Mouse (Mus musculus) forebrain, embryonic 10.5 days (tissue): ENCODE data around the gene Tnfsf8. TPM values are rescaled to one million over a fixed set of nuclear protein-coding genes. Genes with fewer than 3 reads are reported as not detected.

Experiments
- DNase-seq: peaks from one replicate; pipeline ENCODE4 v3.0.0-alpha.2; 2017; ENCODE audit warnings: low spot score; ENCODE audit errors: extremely low spot score
- H3K27ac ChIP-seq: fragments of 300-500 bp; sonication (generic); 2 replicates; pipeline ENCODE4 v1.5.1; 2016; ENCODE audit warnings: mild to moderate bottlenecking
- H3K27me3 ChIP-seq: fragments of 300-500 bp; sonication (generic); 2 replicates; pipeline ENCODE4 v1.6.1; 2016; ENCODE audit warnings: mild to moderate bottlenecking; ENCODE audit not compliant: poor library complexity, severe bottlenecking
- H3K36me3 ChIP-seq: fragments of 300-500 bp; sonication (generic); replicated peaks from 2 replicates; pipeline ENCODE4 v1.6.1; 2016; ENCODE audit warnings: mild to moderate bottlenecking, moderate library complexity
- H3K4me1 ChIP-seq: fragments of 300-500 bp; sonication (generic); 2 replicates; pipeline ENCODE4 v1.6.1; 2016
- H3K4me3 ChIP-seq: fragments of 300-500 bp; sonication (generic); 2 replicates; pipeline ENCODE4 v1.5.1; 2016; ENCODE audit warnings: mild to moderate bottlenecking, moderate library complexity
- H3K9me3 ChIP-seq: fragments of 300-500 bp; sonication (generic); 2 replicates; pipeline ENCODE4 v1.6.1; 2016; ENCODE audit warnings: mild to moderate bottlenecking, moderate library complexity
- WGBS: fragments of 180-500 bp; shearing (Covaris S2); methylation state at CpG from one replicate; pipeline ENCODE4 v1.1.7; 2016; 5-methylcytosine and 5-hydroxymethylcytosine counted together
- polyA plus RNA-seq: library from polyadenylated mRNA; unstranded; fragments of >200 nt; fragmentation: Nextera tagmentation; extraction: Ambion mirVana; gene quantifications from 2 replicates; pipeline ENCODE4 v1.2.1, GENCODE M21; 2016

The Tnfsf8 gene
- not detected in 2 replicates for polyA plus RNA-seq

- Histone ChIP-seq H3K4me1 (no peaks in the 10 kb centered on the region), H3K27ac (no peak within 1 kb of the TSS), H3K36me3 (no peaks in the 10 kb centered on the region), H3K9me3 (no peaks in the 10 kb centered on the region), H3K4me3 (no peak within 1 kb of the TSS), H3K27me3 (no peaks in the 10 kb centered on the region)
- no peak for DNase-seq
- WGBS = 93% methylated on average over 19 of the region's 19 CpGs
These were observed at the start of gene Tnfsf8 for GRCm38 (mm10) chr4:63860688-63861540. Gene Tnfsf8, minus strand, starts transcription at chr4:63861347.

- no peak for DNase-seq
- H3K4me1 ChIP-seq = no peaks in the 10 kb centered on the region
- WGBS = 91% methylated on average over 1 of the region's 1 CpGs
These were observed 47.4 kb upstream of the Tnfsf8 start for GRCm38 (mm10) chr4:63908511-63908910.

GRCm38 (mm10) chr4:63907473-63907872, 46.3 kb upstream of the Tnfsf8 start:
- Histone ChIP-seq H3K36me3 (no peaks in the 10 kb centered on the region), H3K4me3 (no peak overlapping the region), H3K27ac (no peak overlapping the region), H3K4me1 (no peaks in the 10 kb centered on the region), H3K27me3 (no peaks in the 10 kb centered on the region), H3K9me3 (no peaks in the 10 kb centered on the region)
- no peak for DNase-seq

More at GRCm38 (mm10) chr4:63908511-63908910, 47.4 kb upstream of the Tnfsf8 start:
- Histone ChIP-seq H3K27me3 (no peaks in the 10 kb centered on the region), H3K4me3 (no peak overlapping the region), H3K9me3 (no peaks in the 10 kb centered on the region), H3K36me3 (no peaks in the 10 kb centered on the region), H3K27ac (no peak overlapping the region)

DNA sequence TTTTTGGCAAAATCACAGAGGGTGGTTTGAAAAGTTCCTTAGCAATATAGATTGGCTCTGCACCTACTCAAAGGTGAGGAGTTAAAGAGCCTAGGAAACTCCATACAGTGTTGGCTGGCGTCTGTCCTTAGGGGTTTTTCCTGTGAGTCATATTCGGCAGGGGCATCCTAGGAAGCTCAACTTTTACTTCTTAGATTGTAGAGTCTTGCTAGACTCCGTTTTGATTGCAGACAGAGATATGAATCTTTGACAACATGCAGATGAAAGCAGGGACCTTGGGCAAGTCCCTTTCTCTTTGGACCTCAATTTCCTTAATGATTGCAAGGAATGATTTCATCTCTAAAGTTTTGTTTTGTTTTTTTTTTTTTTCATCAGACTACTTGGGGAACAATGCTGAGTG, 44.9 kb upstream of the Tnfsf8 start:
- H3K4me1 ChIP-seq = no peaks in the 10 kb centered on the region
- no peaks in the 10 kb centered on the region for H3K36me3 ChIP-seq
- H3K9me3 ChIP-seq = no peaks in the 10 kb centered on the region
- DNase-seq = no peak
- no peaks in the 10 kb centered on the region for H3K27me3 ChIP-seq
- no peak overlapping the region for H3K4me3 ChIP-seq
- 73% methylated on average over 3 of the region's 3 CpGs for WGBS
- no peak overlapping the region for H3K27ac ChIP-seq

DNA sequence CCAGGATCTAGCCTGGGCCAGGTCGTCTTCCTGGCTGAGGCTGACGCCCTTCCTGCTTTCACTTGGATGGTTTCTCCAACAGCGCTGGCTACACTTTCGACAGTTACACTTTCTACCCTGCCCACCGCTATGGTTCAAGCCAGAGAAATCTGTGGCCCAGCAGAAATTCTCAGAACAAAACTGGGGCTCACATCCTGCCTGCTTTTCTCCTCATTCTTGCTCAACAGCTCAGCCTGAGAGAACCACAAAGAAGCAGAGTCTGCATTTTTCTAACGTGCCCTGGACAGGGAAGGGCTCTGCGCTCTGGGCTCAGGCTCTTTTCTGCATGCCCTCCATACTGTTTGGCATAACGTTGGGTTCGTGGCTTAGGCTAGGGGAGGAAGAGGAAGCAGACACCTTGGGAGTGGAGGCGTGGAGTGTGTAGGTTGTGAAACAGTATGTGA, 38.0 kb upstream of the Tnfsf8 start:
- H3K27ac ChIP-seq = no peak overlapping the region
- WGBS = 88% methylated on average over 10 of the region's 10 CpGs
- no peaks in the 10 kb centered on the region for H3K4me1 ChIP-seq
- H3K9me3 ChIP-seq = no peaks in the 10 kb centered on the region
- no peak for DNase-seq
- H3K27me3 ChIP-seq = no peaks in the 10 kb centered on the region
- H3K36me3 ChIP-seq = no peaks in the 10 kb centered on the region
- H3K4me3 ChIP-seq = no peak overlapping the region

GRCm38 (mm10) chr4:63897152-63897551, 36.0 kb upstream of the Tnfsf8 start:
- Histone ChIP-seq H3K36me3 (no peaks in the 10 kb centered on the region), H3K27me3 (no peaks in the 10 kb centered on the region), H3K9me3 (no peaks in the 10 kb centered on the region), H3K4me3 (no peak overlapping the region), H3K27ac (no peak overlapping the region), H3K4me1 (no peaks in the 10 kb centered on the region)
- no peak for DNase-seq

DNA sequence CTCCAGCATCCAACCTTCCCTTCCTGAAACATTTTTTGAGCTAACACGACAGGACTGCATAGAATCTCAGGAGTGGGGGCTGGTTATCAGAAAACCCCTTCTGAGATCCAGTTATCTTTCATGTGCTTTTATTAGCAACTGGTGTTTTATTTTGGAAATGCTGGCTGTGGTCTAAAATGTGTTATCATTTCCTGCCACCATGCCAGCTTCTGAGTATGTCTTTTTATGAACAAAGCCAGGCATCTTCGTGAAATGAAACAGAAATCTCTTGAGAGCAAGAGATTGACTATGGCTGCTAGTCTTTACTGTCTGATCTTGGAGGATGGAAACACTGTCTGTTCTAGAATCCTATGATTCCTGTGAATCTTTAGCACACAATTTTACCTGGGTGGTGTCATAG, 25.0 kb upstream of the Tnfsf8 start:
- H3K27me3 ChIP-seq = no peaks in the 10 kb centered on the region

GRCm38 (mm10) chr4:63876720-63877119, 15.6 kb upstream of the Tnfsf8 start:
- no peaks in the 10 kb centered on the region for H3K4me1 ChIP-seq
- H3K27me3 ChIP-seq = no peaks in the 10 kb centered on the region
- DNase-seq = no peak
- H3K27ac ChIP-seq = no peak overlapping the region
- 91% methylated on average over 2 of the region's 2 CpGs for WGBS
- H3K9me3 ChIP-seq = no peaks in the 10 kb centered on the region
- no peaks in the 10 kb centered on the region for H3K36me3 ChIP-seq
- no peak overlapping the region for H3K4me3 ChIP-seq

More for the DNA sequence above, 25.0 kb upstream of the Tnfsf8 start:
- WGBS = 86% methylated on average over 2 of the region's 2 CpGs
- H3K27ac ChIP-seq = no peak overlapping the region
- H3K4me1 ChIP-seq = no peaks in the 10 kb centered on the region
- no peak overlapping the region for H3K4me3 ChIP-seq
- DNase-seq = no peak
- no peaks in the 10 kb centered on the region for H3K36me3 ChIP-seq
- no peaks in the 10 kb centered on the region for H3K9me3 ChIP-seq

DNA sequence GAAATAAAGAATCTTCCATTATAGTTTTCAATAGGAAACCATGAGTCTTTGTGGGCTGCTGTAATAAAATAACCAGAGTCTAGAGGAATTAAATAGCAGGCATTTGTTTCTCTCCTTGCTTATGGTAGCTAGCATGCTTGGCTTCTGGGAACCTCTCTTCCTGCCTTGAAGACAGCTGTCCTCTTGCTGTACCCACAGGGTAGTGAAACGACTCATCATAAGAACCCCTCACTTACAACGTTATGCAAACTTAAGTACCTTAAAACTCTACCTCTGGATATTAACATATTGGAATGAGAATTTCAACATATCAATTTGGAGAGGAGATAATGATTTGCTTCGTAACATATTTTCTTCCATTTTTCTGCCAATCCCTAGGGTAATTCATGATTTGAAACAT, 14.3 kb upstream of the Tnfsf8 start:
- Histone ChIP-seq H3K4me1 (no peaks in the 10 kb centered on the region), H3K27me3 (no peaks in the 10 kb centered on the region), H3K27ac (no peak overlapping the region), H3K36me3 (no peaks in the 10 kb centered on the region), H3K4me3 (no peak overlapping the region), H3K9me3 (no peaks in the 10 kb centered on the region)
- no peak for DNase-seq
- WGBS = 95% methylated on average over 3 of the region's 3 CpGs

DNA sequence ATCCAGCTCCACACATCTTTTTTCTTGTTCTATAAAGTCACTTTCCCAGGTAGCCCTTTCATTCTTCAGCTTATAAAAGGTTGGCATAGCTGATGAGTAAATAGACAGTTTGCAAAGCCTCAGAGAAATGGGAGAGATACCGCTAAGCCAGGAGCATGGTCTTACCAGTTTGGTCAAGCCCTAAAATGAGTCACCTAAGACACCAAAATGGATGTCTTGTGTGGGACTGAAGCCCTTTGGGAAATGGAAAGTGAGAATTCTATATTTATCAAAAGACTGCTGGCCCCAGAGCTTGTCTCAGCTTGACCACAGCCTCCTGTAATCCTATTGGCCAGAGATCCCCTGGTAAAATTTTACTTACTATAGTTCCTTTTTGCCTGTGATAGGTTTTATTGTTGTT, 9.5 kb upstream of the Tnfsf8 start:
- Histone ChIP-seq H3K4me3 (no peak overlapping the region), H3K9me3 (no peaks in the 10 kb centered on the region), H3K27me3 (no peaks in the 10 kb centered on the region), H3K4me1 (no peaks in the 10 kb centered on the region), H3K36me3 (no peaks in the 10 kb centered on the region), H3K27ac (no peak overlapping the region)
- DNase-seq = no peak
- 91% methylated on average over 1 of the region's 1 CpGs for whole genome bisulfite sequencing

- no peak overlapping the region for H3K4me3 ChIP-seq
- no peaks in the 10 kb centered on the region for H3K4me1 ChIP-seq
- no peaks in the 10 kb centered on the region for H3K9me3 ChIP-seq
- no peaks in the 10 kb centered on the region for H3K27me3 ChIP-seq
- no peak for DNase-seq
- no peak overlapping the region for H3K27ac ChIP-seq
- no peaks in the 10 kb centered on the region for H3K36me3 ChIP-seq
- WGBS = 81% methylated on average over 2 of the region's 2 CpGs
These were observed 7.6 kb upstream of the Tnfsf8 start for GRCm38 (mm10) chr4:63868770-63869169.

- WGBS = 82% methylated on average over 3 of the region's 3 CpGs
- no peaks in the 10 kb centered on the region for H3K4me1 ChIP-seq
- H3K36me3 ChIP-seq = no peaks in the 10 kb centered on the region
- no peak overlapping the region for H3K27ac ChIP-seq
- H3K27me3 ChIP-seq = no peaks in the 10 kb centered on the region
- no peak for DNase-seq
- H3K9me3 ChIP-seq = no peaks in the 10 kb centered on the region
- H3K4me3 ChIP-seq = no peak overlapping the region
These were observed 1.8 kb upstream of the Tnfsf8 start for GRCm38 (mm10) chr4:63862953-63863352.

- Histone ChIP-seq H3K27me3 (no peaks in the 10 kb centered on the region), H3K27ac (no peak overlapping the region), H3K4me1 (no peaks in the 10 kb centered on the region), H3K36me3 (no peaks in the 10 kb centered on the region), H3K4me3 (no peak overlapping the region), H3K9me3 (no peaks in the 10 kb centered on the region)
- no peak for DNase-seq
- WGBS = 86% methylated on average over 4 of the region's 4 CpGs
These were observed 1.0 kb upstream of the Tnfsf8 start for GRCm38 (mm10) chr4:63862092-63862697.
